Mouse (Mus musculus) midbrain, embryonic 14.5 days (tissue): ENCODE measurements around the gene Nfic. TPM values are rescaled to one million over a fixed set of nuclear protein-coding genes. Genes with fewer than 3 reads are reported as not detected.

Experiments used
- ATAC-seq: fragments of 200-750 bp; cut with Nextera tagmentation; 2 replicates; pipeline ENCODE4 v1.8.0; 2017; ENCODE audit warnings: moderate number of reproducible peaks, moderate library complexity; ENCODE audit not compliant: low FRiP score, low TSS enrichment
- DNase-seq: peaks from one replicate; pipeline ENCODE4 v3.0.0-alpha.2; 2015
- H3K27ac ChIP-seq: fragments of 300-500 bp; sonication (generic); replicated peaks from 2 replicates; pipeline ENCODE4 v1.5.1; 2014; ENCODE audit warnings: mild to moderate bottlenecking, low read depth, low read length, moderate library complexity
- H3K27me3 ChIP-seq: fragments of 300-500 bp; sonication (generic); 2 replicates; pipeline ENCODE4 v1.6.1; 2014; ENCODE audit warnings: low read length, control low read depth, mixed read lengths; ENCODE audit not compliant: control insufficient read depth, insufficient read depth
- H3K36me3 ChIP-seq: fragments of 300-500 bp; sonication (generic); 2 replicates; pipeline ENCODE4 v1.6.1; 2014; ENCODE audit warnings: low read length, control low read depth; ENCODE audit not compliant: control insufficient read depth, insufficient read depth
- H3K4me1 ChIP-seq: fragments of 300-500 bp; sonication (generic); 2 replicates; pipeline ENCODE4 v1.6.1; 2014; ENCODE audit warnings: mild to moderate bottlenecking, antibody characterized with exemption, low read length, control low read depth; ENCODE audit not compliant: control insufficient read depth, insufficient read depth
- H3K4me2 ChIP-seq: fragments of 300-500 bp; sonication (generic); 2 replicates; pipeline ENCODE4 v1.6.1; 2014; ENCODE audit warnings: mild to moderate bottlenecking, low read length, moderate library complexity
- H3K4me3 ChIP-seq: fragments of 300-500 bp; sonication (generic); replicated peaks from 2 replicates; pipeline ENCODE4 v1.5.1; 2014; ENCODE audit warnings: low read depth, low read length
- H3K9ac ChIP-seq: fragments of 300-500 bp; sonication (generic); replicated peaks from 2 replicates; pipeline ENCODE4 v1.6.1; 2014; ENCODE audit warnings: mild to moderate bottlenecking, low read length, moderate library complexity
- H3K9me3 ChIP-seq: fragments of 300-500 bp; sonication (generic); 2 replicates; pipeline ENCODE4 v1.6.1; 2016; ENCODE audit warnings: low read length, control low read depth, mixed read lengths; ENCODE audit not compliant: control insufficient read depth
- WGBS: fragments of 180-500 bp; shearing (Covaris S2); extraction: QIAGEN DNeasy Blood & Tissue Kit; methylation state at CpG from one replicate; pipeline ENCODE4 v1.1.7; 2014; 5-methylcytosine and 5-hydroxymethylcytosine counted together
- polyA plus RNA-seq: library from polyadenylated mRNA; unstranded; fragments of >200 nt; fragmentation: Nextera tagmentation; extraction: Ambion mirVana; gene quantifications from 2 replicates; pipeline ENCODE4 v1.2.1, GENCODE M21; 2014

Gene Nfic
- polyA plus RNA-seq, 1 experiment from 2014 or later: 13.7 TPM

DNA sequence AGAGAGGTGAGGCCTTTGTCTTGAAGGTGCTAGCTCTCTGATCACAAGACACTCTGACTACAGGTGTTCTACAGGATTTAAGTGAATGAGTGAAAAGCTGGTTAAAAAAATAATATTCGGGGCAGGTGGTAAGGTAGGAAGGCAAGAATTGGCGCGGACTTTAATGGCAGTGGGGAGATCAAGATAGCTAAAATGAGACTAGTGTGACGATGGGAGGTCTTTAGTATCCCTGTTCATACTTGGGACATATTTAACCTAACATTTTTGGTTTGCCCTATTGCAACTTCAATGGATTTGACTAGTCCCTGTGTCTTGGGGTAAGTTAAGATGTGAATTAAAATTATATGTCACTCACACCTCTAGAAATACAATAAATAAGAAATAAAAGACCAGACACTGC, 41.5 kb upstream of the Nfic start:
- Histone ChIP-seq H3K4me2 (peak overlapping the region; percentile 96), H3K27me3 (no peaks in the 10 kb centered on the region), H3K9me3 (no peaks in the 10 kb centered on the region), H3K36me3 (peaks cover 13% of the 10 kb centered on the region), H3K4me1 (peaks cover 17% of the 10 kb centered on the region), H3K9ac (peak overlapping the region; percentile 55), H3K4me3 (peak overlapping the region; percentile 80), H3K27ac (peak overlapping the region; percentile 75)
- 40% methylated on average over 4 of the region's 4 CpGs for WGBS
- ATAC-seq (no peak), DNase-seq (no peak)

DNA sequence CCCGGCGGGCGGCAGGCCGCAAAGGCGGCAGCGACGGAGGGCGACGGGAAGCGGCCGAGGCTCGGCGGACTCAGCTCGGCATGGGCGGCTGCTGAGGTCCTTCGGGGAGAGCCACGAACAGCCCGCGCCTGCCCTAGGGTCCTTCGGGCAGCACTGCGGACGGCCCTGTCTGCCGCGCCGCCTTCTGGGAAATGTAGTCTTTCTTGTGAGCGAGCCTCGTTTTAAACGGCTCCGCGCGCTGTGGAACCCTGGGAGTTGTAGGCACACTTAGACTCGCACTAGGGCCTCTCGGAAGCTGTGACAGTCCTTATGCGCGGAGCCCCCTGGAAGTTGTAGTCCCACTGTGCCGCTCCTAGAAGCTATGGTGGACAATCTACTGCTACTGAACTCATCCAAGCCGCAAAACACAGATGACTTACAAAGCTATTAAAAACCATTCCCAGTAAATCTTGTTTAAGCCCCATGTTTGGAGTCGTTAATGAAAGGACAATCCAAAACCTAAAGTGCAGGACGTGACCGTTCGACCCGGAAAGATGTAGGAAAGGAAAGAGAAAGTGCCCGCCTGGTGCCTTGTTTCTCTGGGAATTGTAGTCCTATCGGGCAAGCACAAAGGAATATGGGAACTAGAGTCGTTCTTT, 40.9 kb upstream of the Nfic start, which contains the start of gene Ncln:
Ncln (minus strand) TSS at position 129 of the 638 bp plus-strand sequence.
- Histone ChIP-seq H3K9ac (peak within 1 kb of the TSS; percentile 77), H3K27me3 (no peaks in the 10 kb centered on the region), H3K4me1 (peaks cover 17% of the 10 kb centered on the region), H3K4me2 (peak within 1 kb of the TSS; percentile 96), H3K36me3 (peaks cover 19% of the 10 kb centered on the region), H3K4me3 (peak within 1 kb of the TSS; percentile 80), H3K27ac (peak within 1 kb of the TSS; percentile 75), H3K9me3 (no peaks in the 10 kb centered on the region)
- ATAC-seq (peak; percentile 94), DNase-seq (peak; percentile 99)
- under 1% methylated on average over 45 of the region's 45 CpGs for WGBS

DNA sequence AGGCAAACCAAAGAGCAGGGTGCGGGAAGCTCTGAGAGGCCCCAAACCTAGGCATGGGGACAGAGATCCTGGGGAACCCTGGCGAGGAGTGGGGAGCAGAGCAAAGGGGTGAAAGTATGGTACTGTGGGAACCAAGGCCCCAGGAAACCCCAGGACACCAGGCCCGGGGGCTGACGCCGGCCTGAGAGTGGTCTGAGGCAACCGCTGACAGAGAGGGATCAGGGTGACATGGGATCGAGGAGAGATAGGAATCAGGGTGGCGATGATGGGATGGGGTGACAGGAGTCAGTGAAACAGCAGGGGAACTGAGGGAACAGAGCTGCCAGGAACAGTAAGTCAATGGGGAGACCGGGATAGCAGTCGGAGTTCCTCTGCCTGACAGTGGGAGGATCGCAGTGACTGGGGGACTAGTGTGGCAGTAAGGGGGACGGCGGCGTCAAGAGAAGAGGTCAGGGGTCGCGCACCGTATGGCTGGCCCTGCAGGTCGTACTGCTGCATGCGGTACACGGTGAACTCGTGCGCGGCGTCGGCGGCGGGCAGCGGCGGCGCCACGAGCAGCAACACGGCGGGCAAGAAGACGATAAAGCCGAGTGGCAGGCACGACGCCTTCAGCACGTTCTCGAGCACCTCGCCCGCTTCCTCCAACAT, 40.3 kb upstream of the Nfic start:
- Histone ChIP-seq H3K4me1 (peaks cover 17% of the 10 kb centered on the region), H3K27ac (peak overlapping the region; percentile 75), H3K27me3 (no peaks in the 10 kb centered on the region), H3K36me3 (peaks cover 25% of the 10 kb centered on the region), H3K9me3 (no peaks in the 10 kb centered on the region), H3K4me2 (peak overlapping the region; percentile 96), H3K4me3 (peak overlapping the region; percentile 80), H3K9ac (peak overlapping the region; percentile 77)
- DNase-seq (no peak), ATAC-seq (peak; percentile 38)
- WGBS: 2% methylated on average over 41 of the region's 41 CpGs

DNA sequence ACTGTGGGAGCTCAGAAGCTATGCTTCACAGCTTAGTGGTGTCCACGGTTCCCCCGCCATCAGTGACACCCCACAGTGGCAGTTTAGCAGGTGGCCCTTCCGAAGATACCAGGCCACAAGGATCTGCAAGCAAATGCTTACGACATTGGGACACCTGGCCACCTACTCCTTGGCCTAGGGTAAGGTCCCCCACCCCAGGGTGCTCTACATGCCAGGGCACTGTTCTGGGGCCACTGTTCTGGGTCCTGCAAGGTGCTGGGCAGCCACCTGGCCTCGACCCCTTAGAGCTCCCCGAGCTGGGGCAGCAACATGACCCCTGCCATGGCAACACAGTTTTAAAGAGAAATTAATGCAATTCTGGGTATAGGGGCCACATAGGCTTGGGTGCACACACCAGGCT, 39.7 kb upstream of the Nfic start:
- ATAC-seq: no peak
- WGBS: 80% methylated on average over 6 of the region's 6 CpGs
- peak overlapping the region; percentile 96 for H3K4me2 ChIP-seq
- no peaks in the 10 kb centered on the region for H3K27me3 ChIP-seq
- H3K4me3 ChIP-seq: peak overlapping the region; percentile 80
- no peak for DNase-seq
- peaks cover 31% of the 10 kb centered on the region for H3K36me3 ChIP-seq
- H3K9me3 ChIP-seq: no peaks in the 10 kb centered on the region
- peaks cover 17% of the 10 kb centered on the region for H3K4me1 ChIP-seq
- peak overlapping the region; percentile 75; the same call in 1 of the 2 replicates for H3K27ac ChIP-seq
- peak overlapping the region; percentile 77 for H3K9ac ChIP-seq

DNA sequence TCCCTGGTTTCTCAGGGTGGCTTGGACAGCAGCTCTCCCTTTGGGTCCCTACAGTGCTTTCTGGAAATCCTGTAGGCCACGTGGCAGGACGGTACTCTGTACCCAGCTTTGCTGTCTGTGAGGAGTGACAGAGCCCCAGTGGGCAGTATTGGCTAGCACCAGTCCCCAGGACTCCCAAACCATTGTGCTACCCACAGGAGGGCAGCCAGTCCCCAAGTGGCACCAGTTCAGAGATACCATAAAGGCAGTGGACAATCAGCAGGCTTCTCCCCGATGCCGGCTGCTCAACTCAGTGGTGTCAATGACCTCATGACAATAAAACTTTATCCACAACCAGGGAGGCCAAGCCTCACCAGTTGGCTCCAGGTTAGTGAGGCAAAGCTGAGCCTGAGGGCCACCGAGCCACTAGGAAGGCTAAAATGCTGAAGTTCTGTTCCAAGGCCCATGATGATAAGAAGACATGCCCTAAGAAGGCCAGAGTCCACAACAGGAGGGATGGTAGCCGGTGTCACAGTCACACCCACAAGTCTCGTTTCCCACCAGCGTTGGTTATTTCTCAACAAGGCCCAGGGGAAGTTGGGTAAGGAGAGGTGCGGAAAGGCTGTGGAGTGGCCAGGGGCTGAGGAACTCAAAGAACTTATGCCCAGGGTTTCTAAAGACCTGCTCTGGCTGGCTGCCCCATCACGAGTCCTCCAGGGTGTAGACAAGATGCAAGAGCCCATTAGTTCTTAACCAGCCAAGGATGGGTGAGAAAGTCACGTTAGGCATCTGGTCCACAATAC, 39.0 kb upstream of the Nfic start:
- peak overlapping the region; percentile 80; the same call in 1 of the 2 replicates for H3K4me3 ChIP-seq
- peaks cover 17% of the 10 kb centered on the region for H3K4me1 ChIP-seq
- DNase-seq: no peak
- H3K27ac ChIP-seq: no peak overlapping the region
- H3K4me2 ChIP-seq: peak overlapping the region; percentile 96
- H3K9ac ChIP-seq: peak overlapping the region; percentile 77; the same call in 1 of the 2 replicates
- WGBS: 88% methylated on average over 11 of the region's 11 CpGs
- H3K9me3 ChIP-seq: no peaks in the 10 kb centered on the region
- H3K36me3 ChIP-seq: peaks cover 38% of the 10 kb centered on the region
- H3K27me3 ChIP-seq: no peaks in the 10 kb centered on the region
- no peak for ATAC-seq

DNA sequence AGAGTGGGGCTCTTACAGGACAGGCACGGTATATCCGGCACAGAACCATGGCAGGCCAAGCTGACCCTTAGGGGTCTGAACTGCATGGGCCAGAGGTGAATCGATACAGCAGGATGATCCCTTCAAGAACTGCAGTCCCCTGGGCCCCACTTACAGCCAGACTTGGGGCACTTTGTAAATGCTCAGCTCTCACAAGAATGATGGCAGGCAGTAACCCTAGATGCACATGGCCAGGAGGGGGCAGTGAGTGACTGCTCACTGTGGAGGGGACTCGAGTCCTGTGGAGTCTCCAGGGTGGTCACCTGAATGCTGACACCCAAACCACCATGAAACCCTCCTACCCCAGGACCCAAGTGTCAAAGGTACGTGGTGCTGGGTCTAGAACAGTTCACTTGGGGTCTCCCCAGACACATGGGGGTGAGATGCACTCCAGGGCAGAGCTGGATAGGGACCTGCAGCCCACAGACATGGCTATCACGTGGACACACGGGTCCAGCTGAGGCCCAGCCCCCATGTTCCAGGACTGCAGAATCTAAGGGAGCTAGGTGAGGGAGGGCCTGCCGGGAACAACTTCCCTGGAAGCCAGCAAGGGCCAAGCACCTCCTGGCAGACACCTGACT, 38.3 kb upstream of the Nfic start:
- Histone ChIP-seq H3K9ac (no peak overlapping the region), H3K27ac (no peak overlapping the region), H3K4me2 (no peak overlapping the region), H3K36me3 (peaks cover 45% of the 10 kb centered on the region), H3K27me3 (no peaks in the 10 kb centered on the region), H3K4me3 (no peak overlapping the region), H3K9me3 (no peaks in the 10 kb centered on the region), H3K4me1 (peaks cover 17% of the 10 kb centered on the region)
- ATAC-seq (no peak), DNase-seq (no peak)
- WGBS: 90% methylated on average over 8 of the region's 8 CpGs

DNA sequence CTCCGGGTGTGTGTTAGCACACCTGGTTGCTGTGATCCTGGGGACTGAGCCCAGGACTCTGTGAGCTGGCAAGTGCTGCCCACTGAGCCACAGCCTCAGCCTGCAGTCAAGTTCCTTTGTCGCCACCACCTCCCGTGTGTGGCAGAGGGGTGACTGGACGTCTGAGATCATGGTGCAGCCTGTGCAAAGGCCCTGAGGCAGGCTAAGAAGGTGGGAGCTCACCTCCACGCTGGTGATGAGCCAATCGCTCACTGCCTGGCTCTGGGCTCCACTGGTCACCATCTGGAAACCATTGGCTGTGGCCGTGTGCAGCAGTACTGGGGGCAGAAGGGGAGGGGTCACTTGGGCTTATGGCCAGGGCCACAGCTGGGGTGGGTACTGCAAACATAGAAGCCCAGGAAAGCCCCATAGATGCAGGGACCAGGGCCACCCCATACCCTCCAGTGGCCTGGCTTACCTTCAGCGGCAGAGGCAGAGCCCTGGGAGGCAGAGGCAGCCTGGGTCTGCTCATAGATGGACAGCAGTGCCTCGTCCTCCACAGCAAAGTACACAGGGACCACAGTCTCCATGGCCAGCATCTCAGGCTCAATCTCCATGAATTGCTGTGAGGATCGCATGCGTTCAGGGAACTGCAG, 37.3 kb upstream of the Nfic start:
- DNase-seq (no peak), ATAC-seq (no peak)
- 91% methylated on average over 11 of the region's 11 CpGs for WGBS
- H3K4me2 ChIP-seq: no peak overlapping the region
- peaks cover 17% of the 10 kb centered on the region for H3K4me1 ChIP-seq
- H3K27ac ChIP-seq: no peak overlapping the region
- no peaks in the 10 kb centered on the region for H3K27me3 ChIP-seq
- no peak overlapping the region for H3K4me3 ChIP-seq
- no peak overlapping the region for H3K9ac ChIP-seq
- H3K36me3 ChIP-seq: peaks cover 55% of the 10 kb centered on the region
- H3K9me3 ChIP-seq: no peaks in the 10 kb centered on the region

DNA sequence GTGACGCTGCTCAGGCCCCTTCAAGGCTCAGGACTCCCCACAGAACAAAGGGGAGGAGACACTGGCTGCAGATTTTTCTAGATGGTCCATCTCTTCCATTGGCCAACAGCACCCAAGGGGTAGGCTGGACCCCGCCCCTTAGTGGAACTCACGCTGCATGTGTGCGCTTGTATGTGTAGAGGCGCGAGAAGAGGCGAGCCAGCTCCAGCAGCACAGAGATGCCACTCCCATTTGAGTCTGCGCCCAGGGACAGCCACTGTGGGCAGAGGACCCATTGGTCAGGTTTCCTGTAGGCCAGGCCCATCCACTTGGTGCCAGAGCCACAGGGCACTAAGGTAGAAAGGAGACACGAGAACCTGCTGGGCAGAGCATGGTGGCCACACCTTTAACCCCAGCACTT, 35.6 kb upstream of the Nfic start:
- ATAC-seq (no peak), DNase-seq (no peak)
- H3K9ac ChIP-seq: no peak overlapping the region
- H3K27ac ChIP-seq: no peak overlapping the region
- no peak overlapping the region for H3K4me3 ChIP-seq
- H3K27me3 ChIP-seq: no peaks in the 10 kb centered on the region
- H3K36me3 ChIP-seq: peaks cover 70% of the 10 kb centered on the region
- peaks cover 9% of the 10 kb centered on the region for H3K4me1 ChIP-seq
- H3K9me3 ChIP-seq: no peaks in the 10 kb centered on the region
- no peak overlapping the region for H3K4me2 ChIP-seq
- 96% methylated on average over 9 of the region's 9 CpGs for WGBS
